Mouse (Mus musculus) small intestine, adult 2 months (tissue): ENCODE measurements around the gene Capn12. TPM values are rescaled to one million over a fixed set of nuclear protein-coding genes. Genes with fewer than 3 reads are reported as not detected.

Experiments used
- H3K27ac ChIP-seq: fragments of 200-500 bp; 2 replicates; pipeline ENCODE4 v1.5.1; 2012; ENCODE audit warnings: low read depth, low read length, control low read depth, inconsistent platforms; ENCODE audit not compliant: insufficient read depth
- H3K27me3 ChIP-seq: fragments of 200-500 bp; 2 replicates; pipeline ENCODE4 v1.6.1; 2012; ENCODE audit warnings: mild to moderate bottlenecking, moderate library complexity, low read length, inconsistent platforms; ENCODE audit not compliant: control insufficient read depth, insufficient read depth
- H3K36me3 ChIP-seq: fragments of 200-500 bp; 2 replicates; pipeline ENCODE4 v1.6.1; 2012; ENCODE audit warnings: mild to moderate bottlenecking, low read length, control low read depth, inconsistent platforms; ENCODE audit not compliant: control insufficient read depth, insufficient read depth
- H3K4me1 ChIP-seq: fragments of 200-500 bp; 2 replicates; pipeline ENCODE4 v1.6.1; 2012; ENCODE audit warnings: low read length, inconsistent platforms, mixed read lengths; ENCODE audit not compliant: control insufficient read depth, insufficient read depth, insufficient read length
- H3K4me3 ChIP-seq: fragments of 200-500 bp; 2 replicates; pipeline ENCODE4 v1.5.1; 2012; ENCODE audit warnings: low read depth, mild to moderate bottlenecking, control low read depth, inconsistent platforms, low read length, moderate library complexity
- CTCF ChIP-seq: fragments of 200-500 bp; IDR thresholded peaks from 2 replicates; pipeline ENCODE4 v1.5.1; 2012; ENCODE audit warnings: low read depth, mild to moderate bottlenecking, control low read depth, inconsistent platforms, low read length, moderate library complexity, mixed read lengths; ENCODE audit not compliant: insufficient replicate concordance, insufficient read length; ENCODE audit errors: extremely low read depth
- POLR2A ChIP-seq: fragments of 200-500 bp; IDR thresholded peaks from 2 replicates; pipeline ENCODE4 v1.6.1; 2012; ENCODE audit warnings: low read depth, mild to moderate bottlenecking, control low read depth, inconsistent platforms, low read length, moderate library complexity
- WGBS: fragments of 180-500 bp; shearing (Covaris S2); methylation state at CpG from one replicate; pipeline ENCODE4 v1.1.7; 2018; 5-methylcytosine and 5-hydroxymethylcytosine counted together
- polyA plus RNA-seq: library from polyadenylated mRNA; depleted of rRNA; stranded (reverse); fragments of >200 nt; gene quantifications from 2 replicates; pipeline ENCODE4 v1.2.3, GENCODE M21; 2012

The Capn12 gene
- polyA plus RNA-seq, 1 experiment = 0.10 TPM

DNA sequence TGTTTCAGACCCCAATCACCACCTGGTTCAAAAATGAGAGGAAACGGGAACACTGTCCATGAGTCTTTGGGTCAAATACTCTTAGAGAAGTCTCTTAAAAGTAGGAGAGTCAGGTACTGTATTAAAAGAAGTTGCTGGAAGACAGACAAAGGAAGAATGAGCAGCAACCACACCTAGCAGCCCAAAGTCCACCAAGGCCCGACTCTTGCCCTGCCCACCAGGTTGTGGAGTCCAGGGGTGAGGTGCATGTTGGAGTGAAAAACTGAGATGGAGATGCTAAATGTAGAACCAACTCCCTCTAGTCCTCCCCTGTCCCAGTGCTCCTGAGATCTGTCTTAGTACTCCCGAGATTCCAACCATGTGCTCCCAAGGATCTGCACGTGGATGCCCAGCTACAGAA is 30.6 kb upstream of the Capn12 start:
- H3K27me3 ChIP-seq = no peaks in the 10 kb centered on the region
- peaks cover 20% of the 10 kb centered on the region; the same call in 1 of the 2 replicates for H3K4me1 ChIP-seq
- no peak for TF ChIP-seq POLR2A
- TF ChIP-seq CTCF = no peak
- H3K27ac ChIP-seq = peak overlapping the region; percentile 80
- no peak overlapping the region for H3K4me3 ChIP-seq
- WGBS = 42% methylated on average over 4 of the region's 4 CpGs
- no peaks in the 10 kb centered on the region for H3K36me3 ChIP-seq

GRCm38 (mm10) chr7:28859953-28860352 is 21.3 kb upstream of the Capn12 start:
- 91% methylated on average over 2 of the region's 2 CpGs for WGBS
- no peak for TF ChIP-seq CTCF
- no peak for TF ChIP-seq POLR2A
- Histone ChIP-seq H3K27ac (no peak overlapping the region), H3K4me1 (peaks cover 5% of the 10 kb centered on the region), H3K36me3 (no peaks in the 10 kb centered on the region), H3K27me3 (no peaks in the 10 kb centered on the region), H3K4me3 (no peak overlapping the region)

GRCm38 (mm10) chr7:28860898-28861297 is 20.3 kb upstream of the Capn12 start:
- no peak for TF ChIP-seq POLR2A
- peak; percentile 43; the same call in 1 of the 2 replicates for TF ChIP-seq CTCF
- no peaks in the 10 kb centered on the region for H3K36me3 ChIP-seq
- peaks cover 10% of the 10 kb centered on the region for H3K4me1 ChIP-seq
- no peaks in the 10 kb centered on the region for H3K27me3 ChIP-seq
- no peak overlapping the region for H3K27ac ChIP-seq
- H3K4me3 ChIP-seq = no peak overlapping the region
- 91% methylated on average over 6 of the region's 6 CpGs for WGBS

DNA sequence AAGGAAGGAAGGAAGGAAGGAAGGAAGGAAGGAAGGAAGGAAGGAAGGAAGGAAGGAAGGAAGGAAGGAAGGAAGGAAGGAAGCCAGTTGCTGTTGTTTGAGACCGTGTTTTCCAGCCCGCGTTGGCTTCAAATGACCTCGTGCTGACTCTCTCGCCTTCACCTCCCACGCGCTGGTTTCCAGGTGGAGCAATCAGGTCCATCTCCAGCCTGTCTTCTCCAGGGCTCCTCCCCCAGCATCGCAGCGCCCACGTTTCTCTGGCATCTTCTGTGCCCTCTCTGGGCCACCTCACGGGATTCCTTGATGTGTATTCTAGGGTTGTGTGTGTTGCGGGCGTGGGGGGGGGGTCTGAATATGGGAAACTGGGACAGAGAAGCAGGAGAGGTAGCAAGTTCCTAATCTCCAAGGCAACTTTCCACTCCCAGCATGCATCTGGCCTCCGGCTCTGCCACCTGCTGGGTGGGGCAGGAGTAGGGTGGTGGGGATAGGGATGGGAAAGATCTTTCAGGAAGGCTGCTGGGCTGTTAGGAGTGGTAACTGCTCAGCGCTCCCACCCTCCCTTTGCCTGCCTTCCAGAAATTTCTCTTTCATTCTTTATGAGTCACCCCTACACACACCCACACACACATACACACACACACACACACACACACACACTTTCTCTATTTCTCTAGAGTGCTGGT is 18.3 kb upstream of the Capn12 start:
- Histone ChIP-seq H3K27ac (no peak overlapping the region), H3K4me1 (peaks cover 19% of the 10 kb centered on the region), H3K4me3 (0 out of 2 replicates have a peak overlapping the region, but pooled peaks have one; percentile 21), H3K27me3 (no peaks in the 10 kb centered on the region), H3K36me3 (no peaks in the 10 kb centered on the region)
- WGBS = 60% methylated on average over 15 of the region's 15 CpGs
- no peak for TF ChIP-seq POLR2A

DNA sequence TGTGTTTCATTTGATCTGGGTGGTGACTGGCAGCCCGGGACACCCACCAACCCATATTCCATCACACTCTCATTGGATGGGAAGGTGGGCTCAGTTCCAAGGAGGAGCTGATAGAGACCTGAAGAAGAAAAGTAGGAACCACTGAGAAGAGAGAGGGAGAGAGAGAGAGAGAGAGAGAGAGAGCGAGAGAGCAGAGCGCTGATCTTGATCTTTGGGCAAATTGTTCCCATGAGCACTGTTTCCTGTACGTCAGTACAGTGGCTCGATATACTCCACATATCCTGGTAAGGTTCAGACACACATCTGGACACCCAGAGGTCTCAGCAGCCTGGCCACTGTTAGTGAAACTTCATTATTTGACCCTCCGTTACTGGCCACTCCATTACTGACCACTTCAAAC is 17.7 kb upstream of the Capn12 start, which contains the start of gene Lgals7:
Lgals7 (plus strand) TSS at position 314 of the 400 bp plus-strand sequence.
- Histone ChIP-seq H3K4me1 (peaks cover 19% of the 10 kb centered on the region), H3K4me3 (0 out of 2 replicates have a peak within 1 kb of the TSS, but pooled peaks have one; percentile 21), H3K27ac (no peak within 1 kb of the TSS), H3K27me3 (no peaks in the 10 kb centered on the region), H3K36me3 (no peaks in the 10 kb centered on the region)
- 73% methylated on average over 6 of the region's 6 CpGs for WGBS
- TF ChIP-seq CTCF = no peak
- no peak for TF ChIP-seq POLR2A

DNA sequence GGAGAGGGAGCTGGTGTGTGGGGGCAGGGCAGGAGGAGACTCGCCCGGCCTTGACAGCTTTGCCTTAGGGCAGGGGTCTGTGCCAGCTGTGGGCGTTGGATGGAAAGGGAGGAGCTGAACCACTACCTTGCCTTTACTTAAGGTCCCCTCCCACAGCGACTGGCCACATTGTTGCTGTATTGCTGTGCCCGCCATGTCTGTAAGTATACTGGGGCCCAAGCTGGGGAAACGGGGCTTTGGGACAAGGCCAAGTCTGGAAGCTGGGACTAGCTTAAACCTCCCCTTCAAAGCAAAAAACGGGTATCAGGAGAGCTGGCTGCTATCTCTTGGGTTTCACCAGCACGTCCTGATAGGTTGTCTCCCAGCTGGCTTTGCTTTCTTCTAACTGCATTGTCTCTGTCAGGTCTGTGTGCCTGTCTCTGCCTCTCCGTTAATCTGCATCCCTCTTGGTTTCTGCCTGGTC is 16.9 kb upstream of the Capn12 start:
- H3K4me3 ChIP-seq = no peak overlapping the region
- WGBS = 65% methylated on average over 9 of the region's 9 CpGs
- no peaks in the 10 kb centered on the region for H3K36me3 ChIP-seq
- TF ChIP-seq CTCF (no peak), POLR2A (no peak)
- no peak overlapping the region for H3K27ac ChIP-seq
- H3K27me3 ChIP-seq = no peaks in the 10 kb centered on the region
- peaks cover 19% of the 10 kb centered on the region for H3K4me1 ChIP-seq

DNA sequence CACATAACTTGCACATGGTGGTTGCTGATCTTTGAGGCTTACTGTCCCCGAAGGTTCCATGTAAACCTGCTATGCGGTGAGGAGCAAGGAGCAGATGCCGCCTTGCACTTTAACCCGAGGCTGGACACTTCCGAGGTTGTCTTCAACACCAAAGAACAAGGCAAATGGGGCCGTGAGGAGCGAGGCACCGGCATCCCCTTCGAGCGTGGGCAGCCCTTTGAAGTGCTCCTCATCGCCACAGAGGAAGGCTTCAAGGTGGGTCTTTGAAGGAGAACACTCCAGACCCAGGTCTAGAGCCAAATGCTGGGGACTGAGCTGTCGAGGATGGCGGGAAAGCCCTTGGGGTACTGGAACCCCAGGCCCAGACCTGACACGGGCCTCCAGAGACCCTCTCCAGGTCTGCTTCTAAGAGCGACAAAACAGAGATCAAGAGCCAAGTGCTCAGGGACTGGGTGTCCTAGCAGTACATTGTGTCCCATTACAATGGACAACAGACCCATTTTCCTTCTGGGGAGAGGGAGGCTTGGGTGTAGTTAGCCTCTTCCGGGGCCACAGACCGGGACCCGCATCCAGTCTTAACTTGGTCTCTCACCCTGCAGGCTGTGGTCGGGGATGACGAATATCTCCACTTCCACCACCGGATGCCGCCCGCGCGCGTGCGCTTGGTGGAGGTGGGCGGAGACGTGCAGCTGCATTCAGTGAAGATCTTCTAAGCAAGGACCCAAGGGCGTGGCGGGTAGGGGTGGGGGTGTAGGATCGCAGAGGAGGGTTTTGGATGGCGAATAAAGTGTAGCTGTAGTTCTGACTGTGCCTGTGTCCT is 15.5 kb upstream of the Capn12 start:
- Histone ChIP-seq H3K4me1 (peaks cover 19% of the 10 kb centered on the region), H3K27ac (peak overlapping the region; percentile 15; the same call in 1 of the 2 replicates), H3K36me3 (no peaks in the 10 kb centered on the region), H3K4me3 (peak overlapping the region; percentile 43), H3K27me3 (no peaks in the 10 kb centered on the region)
- TF ChIP-seq CTCF (peak; percentile 18; the same call in 1 of the 2 replicates), POLR2A (no peak; the same call in 1 of the 2 replicates)
- WGBS = 35% methylated on average over 33 of the region's 33 CpGs
